Mouse (Mus musculus) gastrocnemius, postnatal 36 days (tissue): ENCODE measurements around the gene Tns3. TPM values are rescaled to one million over a fixed set of nuclear protein-coding genes. Genes with fewer than 3 reads are reported as not detected.

Experiments
- DNase-seq, 2 experiments: peaks; one replicate each; pipeline ENCODE4 v3.0.0; 2022
- intact Hi-C: fragments of 180-260 bp; cut with DNase I; formaldehyde crosslinking; loops from one replicate; pipeline ENCODE4 v1.15.1; 2025
- total RNA-seq, 2 experiments: library from RNA; stranded (reverse); gene quantifications; 2 replicates each; pipeline ENCODE4 v1.2.3; 2021

Tns3 gene
- total RNA-seq, 2 experiments from 2014 or later: 4.7 to 5.9 TPM

DNA sequence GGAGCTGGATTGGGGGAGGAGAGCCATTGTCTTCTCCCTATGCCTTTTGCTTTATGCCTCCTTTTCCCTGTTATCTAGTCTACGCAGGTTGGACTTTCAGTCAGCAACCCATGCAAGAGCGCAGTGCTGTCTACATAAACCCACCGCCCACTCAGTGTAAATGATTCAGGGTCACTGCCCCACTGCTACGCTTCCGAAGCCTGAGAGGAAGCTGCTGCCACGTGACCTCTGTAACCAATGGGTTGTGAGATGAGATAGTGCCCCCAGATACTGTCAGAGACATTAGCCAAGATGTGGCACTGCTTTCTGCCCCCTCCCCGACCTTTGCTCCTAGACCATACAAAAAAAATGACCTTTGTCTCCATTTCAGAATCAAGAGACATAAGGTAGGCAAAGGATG lies 268.0 kb downstream of the Tns3 start:
- no peak for DNase-seq
- intact Hi-C loops: no loop called here

GRCm38 (mm10) chr11:8391564-8391963 lies 272.8 kb downstream of the Tns3 start:
- intact Hi-C loops: no loop called here
- no peak for DNase-seq

GRCm38 (mm10) chr11:8385891-8386405 lies 278.4 kb downstream of the Tns3 start:
- intact Hi-C loops: no loop called here
- no peak for DNase-seq
